Mouse (Mus musculus) neural tube, embryonic 13.5 days (tissue): ENCODE measurements around the gene Crb3. TPM values are rescaled to one million over a fixed set of nuclear protein-coding genes. Genes with fewer than 3 reads are reported as not detected.

Experiments
- ATAC-seq: fragments of 200-750 bp; cut with Nextera tagmentation; 2 replicates; pipeline ENCODE4 v1.8.0; 2017; ENCODE audit warnings: low read depth, mild to moderate bottlenecking, moderate TSS enrichment, moderate library complexity
- H3K27ac ChIP-seq: fragments of 300-500 bp; sonication (generic); replicated peaks from 2 replicates; pipeline ENCODE4 v1.5.1; 2015; ENCODE audit warnings: moderate library complexity, mild to moderate bottlenecking, inconsistent platforms
- H3K27me3 ChIP-seq: fragments of 300-500 bp; sonication (generic); 2 replicates; pipeline ENCODE4 v1.6.1; 2015; ENCODE audit warnings: mild to moderate bottlenecking, inconsistent platforms
- H3K36me3 ChIP-seq: fragments of 300-500 bp; sonication (generic); 2 replicates; pipeline ENCODE4 v1.6.1; 2015; ENCODE audit warnings: mild to moderate bottlenecking, inconsistent platforms
- H3K4me1 ChIP-seq: fragments of 300-500 bp; sonication (generic); replicated peaks from 2 replicates; pipeline ENCODE4 v1.6.1; 2015; ENCODE audit warnings: inconsistent platforms
- H3K4me2 ChIP-seq: fragments of 300-500 bp; sonication (generic); 2 replicates; pipeline ENCODE4 v1.6.1; 2015; ENCODE audit warnings: inconsistent platforms, mild to moderate bottlenecking, moderate library complexity
- H3K4me3 ChIP-seq: fragments of 300-500 bp; sonication (generic); 2 replicates; pipeline ENCODE4 v1.5.1; 2015; ENCODE audit warnings: mild to moderate bottlenecking, inconsistent platforms
- H3K9ac ChIP-seq: fragments of 300-500 bp; sonication (generic); 2 replicates; pipeline ENCODE4 v1.6.1; 2015; ENCODE audit warnings: moderate library complexity, mild to moderate bottlenecking, inconsistent platforms
- H3K9me3 ChIP-seq: fragments of 300-500 bp; sonication (generic); 2 replicates; pipeline ENCODE4 v1.6.1; 2016; ENCODE audit warnings: inconsistent platforms
- WGBS: fragments of 180-500 bp; shearing (Covaris S2); methylation state at CpG from one replicate; pipeline ENCODE4 v1.1.7; 2015; 5-methylcytosine and 5-hydroxymethylcytosine counted together
- polyA plus RNA-seq: library from polyadenylated mRNA; unstranded; fragments of >200 nt; fragmentation: Nextera tagmentation; extraction: Ambion mirVana; gene quantifications from 2 replicates; pipeline ENCODE4 v1.2.1, GENCODE M21; 2015

Crb3 gene
- polyA plus RNA-seq, 1 experiment from 2014 or later: 0.92 TPM

- ATAC-seq: no peak
- Histone ChIP-seq H3K27me3 (peaks cover 38% of the 10 kb centered on the region), H3K4me1 (peaks cover 11% of the 10 kb centered on the region), H3K36me3 (no peaks in the 10 kb centered on the region), H3K9me3 (no peaks in the 10 kb centered on the region), H3K4me2 (no peak overlapping the region), H3K27ac (no peak overlapping the region), H3K9ac (no peak overlapping the region), H3K4me3 (no peak overlapping the region)
- WGBS: 60% methylated on average over 5 of the region's 5 CpGs
Observed at GRCm38 (mm10) chr17:57066908-57067307, 8.0 kb downstream of the Crb3 start.

DNA sequence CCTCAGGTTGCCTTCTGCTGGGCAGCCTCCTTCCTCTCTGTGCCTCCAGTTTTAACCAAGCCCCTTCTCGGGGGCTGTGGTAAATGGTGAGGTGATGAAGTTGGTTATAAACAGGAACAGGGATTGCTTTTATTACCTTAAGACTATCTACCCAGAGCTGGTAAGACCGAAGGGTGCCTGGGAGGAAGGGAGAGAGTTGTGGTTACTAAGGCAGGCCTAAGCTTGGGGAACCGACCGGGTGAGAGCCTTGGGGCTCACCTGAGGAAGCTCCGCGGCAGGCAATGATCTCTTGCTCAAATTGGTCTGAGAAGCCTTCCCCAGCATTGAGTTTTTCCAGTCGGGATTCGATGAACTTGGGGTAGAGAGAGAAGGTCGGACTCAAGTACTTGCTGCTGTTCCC, 11.4 kb downstream of the Crb3 start:
- H3K9me3 ChIP-seq: no peaks in the 10 kb centered on the region
- peaks cover 2% of the 10 kb centered on the region; the same call in 1 of the 2 replicates for H3K4me1 ChIP-seq
- H3K36me3 ChIP-seq: no peaks in the 10 kb centered on the region
- H3K27ac ChIP-seq: no peak overlapping the region
- H3K4me3 ChIP-seq: peak overlapping the region; percentile 23
- no peak overlapping the region for H3K9ac ChIP-seq
- 8% methylated on average over 9 of the region's 9 CpGs for WGBS
- ATAC-seq: no peak
- H3K4me2 ChIP-seq: peak overlapping the region; percentile 36
- H3K27me3 ChIP-seq: peaks cover 7% of the 10 kb centered on the region

DNA sequence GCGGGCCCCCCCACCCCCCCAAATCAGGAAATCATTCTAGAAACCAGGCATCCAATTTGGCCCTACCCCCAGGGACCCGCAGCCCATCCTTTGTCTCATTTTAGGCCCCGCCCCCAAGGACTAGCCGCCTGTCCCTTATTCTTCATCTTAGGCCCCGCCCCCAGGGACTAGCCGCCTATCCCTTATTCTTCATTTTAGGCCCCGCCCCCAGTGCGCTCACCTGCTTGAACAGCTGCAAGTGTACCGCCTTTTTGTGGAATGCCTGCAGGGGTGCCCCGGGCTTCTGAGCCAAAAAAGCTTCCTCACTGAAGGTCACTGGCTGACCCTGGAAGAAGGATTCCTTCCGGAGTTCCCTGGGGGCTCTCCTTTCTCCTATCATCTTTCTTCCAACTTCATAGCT, 11.8 kb downstream of the Crb3 start:
- H3K9ac ChIP-seq: no peak overlapping the region
- H3K27me3 ChIP-seq: peaks cover 5% of the 10 kb centered on the region; the same call in 1 of the 2 replicates
- peak overlapping the region; percentile 23 for H3K4me3 ChIP-seq
- 5% methylated on average over 11 of the region's 11 CpGs for WGBS
- no peaks in the 10 kb centered on the region for H3K36me3 ChIP-seq
- H3K4me2 ChIP-seq: peak overlapping the region; percentile 36
- no peaks in the 10 kb centered on the region; the same call in 1 of the 2 replicates for H3K4me1 ChIP-seq
- ATAC-seq: peak; percentile 46; the same call in 1 of the 2 replicates
- no peaks in the 10 kb centered on the region for H3K9me3 ChIP-seq
- H3K27ac ChIP-seq: no peak overlapping the region

DNA sequence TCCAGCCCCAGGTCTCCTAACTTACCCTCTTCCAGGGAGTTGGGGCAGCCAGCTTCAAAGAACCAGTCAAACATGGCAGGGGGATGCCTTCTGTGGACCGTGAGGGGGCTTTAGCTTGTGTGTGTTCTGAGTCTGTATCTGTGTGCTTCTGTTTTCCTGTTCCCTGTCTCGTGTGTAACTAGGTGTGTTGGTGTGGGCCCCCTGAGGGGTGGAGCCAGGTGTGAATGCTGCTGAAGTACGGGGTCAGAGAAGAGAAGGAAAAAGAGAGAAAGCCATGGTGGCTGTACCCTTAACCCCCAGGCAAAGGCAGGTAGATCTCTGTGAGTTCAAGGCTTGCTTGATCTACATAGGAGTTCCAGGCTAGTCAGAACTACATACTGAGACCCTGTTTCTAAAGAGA, 18.0 kb downstream of the Crb3 start:
- no peaks in the 10 kb centered on the region for H3K9me3 ChIP-seq
- 64% methylated on average over 3 of the region's 3 CpGs for WGBS
- H3K27ac ChIP-seq: no peak overlapping the region
- ATAC-seq: no peak
- H3K9ac ChIP-seq: no peak overlapping the region
- no peak overlapping the region for H3K4me3 ChIP-seq
- H3K4me1 ChIP-seq: no peaks in the 10 kb centered on the region
- H3K4me2 ChIP-seq: no peak overlapping the region
- no peaks in the 10 kb centered on the region; the same call in 1 of the 2 replicates for H3K27me3 ChIP-seq
- peaks cover 27% of the 10 kb centered on the region for H3K36me3 ChIP-seq

DNA sequence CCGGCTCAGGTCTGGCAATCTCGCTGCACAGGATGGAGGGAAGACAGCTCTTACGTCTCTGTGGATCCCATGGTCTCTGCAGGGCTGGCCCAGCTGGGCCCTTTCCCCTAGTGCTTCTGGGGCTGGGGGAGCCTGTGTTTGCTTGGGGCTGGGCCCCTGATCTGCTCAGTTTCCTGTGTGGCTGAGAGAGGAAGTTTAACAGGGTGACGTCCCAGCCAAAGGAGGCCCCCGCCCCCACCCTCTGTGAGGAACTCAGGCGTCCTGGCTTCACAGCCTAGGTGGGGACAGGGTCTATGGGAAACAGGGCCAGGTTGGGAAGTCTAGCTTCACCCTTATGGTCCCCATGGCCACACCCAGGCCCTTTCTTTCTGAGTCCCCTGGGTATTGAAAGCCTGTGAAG, 19.4 kb downstream of the Crb3 start, which contains the start of gene Dennd1c:
Gene Dennd1c, minus strand, starts transcription at position 179 of the 400 bp plus-strand sequence.
- no peak within 1 kb of the TSS for H3K4me2 ChIP-seq
- H3K4me3 ChIP-seq: no peak within 1 kb of the TSS
- 0 out of 2 replicates have a peak, but pooled peaks cover 2% of the 10 kb centered on the region for H3K4me1 ChIP-seq
- peaks cover 35% of the 10 kb centered on the region for H3K36me3 ChIP-seq
- no peaks in the 10 kb centered on the region for H3K9me3 ChIP-seq
- H3K27me3 ChIP-seq: no peaks in the 10 kb centered on the region; the same call in 1 of the 2 replicates
- ATAC-seq: no peak
- WGBS: 54% methylated on average over 6 of the region's 6 CpGs
- no peak within 1 kb of the TSS for H3K27ac ChIP-seq
- H3K9ac ChIP-seq: no peak within 1 kb of the TSS

DNA sequence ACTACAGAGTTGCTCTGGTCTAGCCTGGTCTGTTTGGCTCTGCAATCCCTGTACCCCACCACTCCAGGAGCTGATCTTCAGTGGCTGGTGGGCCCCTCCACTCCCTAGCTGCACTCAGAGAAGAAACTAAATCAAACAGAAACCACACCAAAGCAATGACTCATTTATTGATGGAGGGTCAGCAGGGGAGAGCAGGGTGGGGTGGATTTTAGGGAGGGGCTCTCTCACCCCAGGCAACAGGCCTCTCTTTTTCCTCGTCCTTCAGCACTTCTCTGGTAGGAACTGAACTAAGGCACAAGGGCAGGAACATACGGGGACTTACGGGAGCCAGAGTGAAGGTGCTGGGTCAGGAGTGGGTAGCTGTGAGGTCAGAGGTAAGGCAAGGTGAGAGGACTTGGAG, 21.0 kb downstream of the Crb3 start:
- 69% methylated on average over 3 of the region's 3 CpGs for WGBS
- no peak for ATAC-seq
- no peaks in the 10 kb centered on the region for H3K27me3 ChIP-seq
- no peak overlapping the region for H3K4me2 ChIP-seq
- no peak overlapping the region for H3K9ac ChIP-seq
- no peak overlapping the region for H3K27ac ChIP-seq
- peaks cover 49% of the 10 kb centered on the region for H3K36me3 ChIP-seq
- no peaks in the 10 kb centered on the region for H3K9me3 ChIP-seq
- peaks cover 17% of the 10 kb centered on the region for H3K4me1 ChIP-seq
- no peak overlapping the region for H3K4me3 ChIP-seq

- Histone ChIP-seq H3K4me3 (no peak overlapping the region), H3K4me1 (peaks cover 27% of the 10 kb centered on the region), H3K4me2 (no peak overlapping the region), H3K9ac (no peak overlapping the region), H3K27ac (no peak overlapping the region), H3K27me3 (no peaks in the 10 kb centered on the region), H3K9me3 (no peaks in the 10 kb centered on the region), H3K36me3 (peaks cover 59% of the 10 kb centered on the region)
- ATAC-seq: no peak
- 95% methylated on average over 31 of the region's 31 CpGs for WGBS
Observed at GRCm38 (mm10) chr17:57081234-57081842, 22.4 kb downstream of the Crb3 start.

DNA sequence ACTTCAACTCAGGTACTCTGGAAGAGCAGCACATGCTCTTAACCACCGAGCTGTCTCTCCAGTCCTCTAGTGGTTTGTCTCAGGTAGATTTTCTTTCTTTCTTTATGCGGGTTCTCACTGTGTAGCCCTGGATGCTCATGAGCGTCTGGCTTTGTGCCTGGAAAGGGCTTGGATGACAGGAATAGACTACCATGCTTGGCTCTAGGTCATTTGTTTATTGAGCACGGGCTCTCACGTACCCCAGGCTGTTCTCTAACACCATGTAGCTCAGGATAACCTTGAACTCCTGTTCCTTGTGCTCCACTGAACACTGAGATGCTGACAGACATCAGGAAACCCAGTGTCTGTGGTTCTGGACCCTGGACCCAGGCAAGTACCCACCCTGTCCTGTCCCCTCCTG, 23.6 kb downstream of the Crb3 start:
- no peak overlapping the region for H3K9ac ChIP-seq
- H3K27me3 ChIP-seq: no peaks in the 10 kb centered on the region
- no peaks in the 10 kb centered on the region for H3K9me3 ChIP-seq
- ATAC-seq: no peak
- no peak overlapping the region for H3K27ac ChIP-seq
- 89% methylated on average over 5 of the region's 5 CpGs for WGBS
- H3K4me1 ChIP-seq: peaks cover 36% of the 10 kb centered on the region
- H3K36me3 ChIP-seq: peaks cover 59% of the 10 kb centered on the region
- H3K4me2 ChIP-seq: no peak overlapping the region
- no peak overlapping the region for H3K4me3 ChIP-seq

DNA sequence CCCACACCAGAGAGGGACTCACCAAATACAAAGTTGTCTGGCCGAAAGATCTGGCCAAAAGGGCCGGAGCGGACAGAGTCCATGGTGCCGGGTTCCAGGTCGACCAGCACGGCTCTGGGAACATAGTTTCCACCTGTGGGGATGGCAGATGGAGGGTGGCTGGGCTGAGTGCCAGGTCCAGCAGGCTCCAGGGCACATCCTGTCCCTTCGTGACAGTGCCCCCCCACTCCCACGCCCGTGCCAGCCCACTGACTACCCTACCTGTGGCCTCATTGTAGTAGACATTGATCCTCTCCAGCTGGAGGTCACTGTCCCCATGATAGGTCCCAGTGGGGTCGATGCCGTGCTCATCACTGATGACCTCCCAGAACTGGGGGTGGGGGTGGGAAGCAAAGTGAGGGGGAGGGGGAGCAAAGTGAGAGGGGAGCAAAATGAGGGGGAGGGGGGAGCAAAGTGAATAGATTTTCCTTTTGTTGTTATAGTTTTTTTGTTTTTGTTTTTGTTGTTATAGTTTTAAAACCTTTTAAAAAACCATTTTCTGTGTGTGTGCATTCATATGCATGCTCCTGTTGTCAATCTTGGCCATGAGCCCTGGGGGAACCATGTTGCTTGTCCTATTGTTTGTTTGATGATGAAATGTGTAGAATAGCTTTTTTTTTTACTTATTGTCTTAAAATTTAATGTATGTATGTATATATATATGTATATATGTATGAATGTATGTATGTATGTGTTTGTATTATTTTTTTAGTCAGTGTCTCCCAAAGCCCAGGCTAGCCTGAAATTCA, 27.3 kb downstream of the Crb3 start:
- Histone ChIP-seq H3K4me2 (peak overlapping the region; percentile 71), H3K9ac (peak overlapping the region; percentile 80), H3K4me1 (peaks cover 41% of the 10 kb centered on the region), H3K36me3 (peaks cover 39% of the 10 kb centered on the region), H3K9me3 (no peaks in the 10 kb centered on the region), H3K27ac (no peak overlapping the region), H3K4me3 (peak overlapping the region; percentile 52), H3K27me3 (no peaks in the 10 kb centered on the region)
- no peak for ATAC-seq
- 82% methylated on average over 11 of the region's 11 CpGs for whole genome bisulfite sequencing

DNA sequence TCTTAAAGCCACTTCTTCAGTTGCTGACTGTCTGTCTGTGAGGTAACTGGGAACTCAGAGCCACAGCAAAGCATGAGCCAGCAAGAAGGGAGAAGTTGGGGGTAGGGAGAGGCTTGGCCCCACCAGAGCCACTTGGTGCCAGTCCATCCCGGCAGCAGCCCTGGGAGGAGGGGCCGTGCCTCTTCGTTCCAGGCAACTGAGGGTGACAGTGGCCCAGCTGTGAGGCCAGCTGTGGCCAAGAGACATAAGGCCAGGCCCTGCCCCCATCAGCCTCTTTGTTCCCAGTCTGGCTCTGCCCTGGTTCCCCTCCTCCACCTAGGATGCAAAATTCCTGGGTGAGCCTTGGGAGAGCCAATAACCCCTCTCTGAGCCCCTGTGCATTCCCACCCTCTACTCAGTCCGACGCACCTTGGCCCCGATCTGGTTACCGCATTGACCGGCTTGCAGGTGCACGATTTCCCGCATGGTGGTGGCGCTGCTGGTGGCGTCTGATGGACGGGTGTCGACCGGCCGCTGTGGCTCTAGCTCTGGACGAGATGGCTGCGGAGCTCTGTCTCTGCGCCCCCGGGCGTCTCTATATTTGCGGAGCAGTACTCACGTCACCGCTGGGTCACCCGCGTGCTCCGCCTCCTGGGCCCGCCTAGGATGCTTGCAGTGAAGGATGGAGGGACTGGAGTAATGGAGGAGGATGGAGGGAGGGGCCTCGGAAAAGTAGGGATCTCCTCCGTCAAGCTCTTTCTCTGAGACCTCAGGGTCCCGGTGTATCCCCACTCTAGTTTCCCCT, 28.3 kb downstream of the Crb3 start, which contains the start of gene Tubb4a:
Gene Tubb4a, minus strand, starts transcription at position 734 of the 784 bp plus-strand sequence.
- peak; percentile 97 for ATAC-seq
- peak within 1 kb of the TSS; percentile 52 for H3K4me3 ChIP-seq
- H3K9me3 ChIP-seq: no peaks in the 10 kb centered on the region
- H3K27me3 ChIP-seq: 0 out of 2 replicates have a peak, but pooled peaks cover under 1% of the 10 kb centered on the region
- 1% methylated on average over 31 of the region's 31 CpGs for WGBS
- H3K27ac ChIP-seq: peak within 1 kb of the TSS; percentile 80
- H3K4me2 ChIP-seq: peak within 1 kb of the TSS; percentile 71
- H3K4me1 ChIP-seq: peaks cover 41% of the 10 kb centered on the region
- H3K36me3 ChIP-seq: peaks cover 29% of the 10 kb centered on the region
- H3K9ac ChIP-seq: peak within 1 kb of the TSS; percentile 80

GRCm38 (mm10) chr17:57094222-57094621, 35.3 kb downstream of the Crb3 start:
- H3K9ac ChIP-seq: no peak overlapping the region
- no peaks in the 10 kb centered on the region for H3K9me3 ChIP-seq
- no peak for ATAC-seq
- no peak overlapping the region for H3K27ac ChIP-seq
- WGBS: 88% methylated on average over 3 of the region's 3 CpGs
- H3K4me3 ChIP-seq: no peak overlapping the region
- H3K36me3 ChIP-seq: no peaks in the 10 kb centered on the region
- H3K27me3 ChIP-seq: peaks cover 10% of the 10 kb centered on the region
- H3K4me1 ChIP-seq: peaks cover 12% of the 10 kb centered on the region
- no peak overlapping the region for H3K4me2 ChIP-seq
